Mouse (Mus musculus) bone marrow macrophage, adult 2 months (primary cell): ENCODE data around the gene Unc5a.

Experiments
- CTCF ChIP-seq: IDR thresholded peaks from 2 replicates; pipeline ENCODE4 v1.5.1; 2012; ENCODE audit warnings: low read depth, mild to moderate bottlenecking, low read length, moderate library complexity
- POLR2A ChIP-seq: IDR thresholded peaks from 2 replicates; pipeline ENCODE4 v1.6.1; 2012; ENCODE audit warnings: mild to moderate bottlenecking, low read depth, low read length, borderline replicate concordance

GRCm38 (mm10) chr13:54970521-54971247 is 21.5 kb downstream of the Unc5a start:
- TF ChIP-seq CTCF (no peak), POLR2A (no peak)
